Mouse (Mus musculus): ENCODE results near the gene Ccdc106.
"Not testable (repeated sequence)": the region's sequence is repeated elsewhere in the genome, so short reads cannot be mapped to it uniquely, and the experiment has no call there.

The Ccdc106 gene

DNA sequence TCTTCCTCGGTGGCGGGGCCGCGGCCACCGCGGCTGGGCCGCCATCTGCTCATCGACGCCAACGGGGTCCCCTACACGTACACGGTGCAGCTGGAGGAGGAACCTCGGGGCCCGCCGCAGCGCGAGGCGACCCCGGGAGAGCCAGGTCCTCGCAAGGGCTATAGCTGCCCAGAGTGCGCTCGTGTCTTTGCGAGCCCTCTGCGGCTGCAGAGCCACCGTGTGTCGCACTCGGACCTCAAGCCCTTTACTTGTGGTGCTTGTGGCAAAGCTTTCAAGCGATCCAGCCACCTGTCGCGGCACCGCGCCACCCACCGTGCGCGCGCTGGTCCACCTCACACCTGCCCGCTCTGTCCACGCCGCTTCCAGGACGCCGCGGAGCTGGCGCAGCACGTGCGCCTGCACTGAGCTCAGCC lies 32.6 kb downstream of the Ccdc106 start:
- no peak for DNase-seq

DNA sequence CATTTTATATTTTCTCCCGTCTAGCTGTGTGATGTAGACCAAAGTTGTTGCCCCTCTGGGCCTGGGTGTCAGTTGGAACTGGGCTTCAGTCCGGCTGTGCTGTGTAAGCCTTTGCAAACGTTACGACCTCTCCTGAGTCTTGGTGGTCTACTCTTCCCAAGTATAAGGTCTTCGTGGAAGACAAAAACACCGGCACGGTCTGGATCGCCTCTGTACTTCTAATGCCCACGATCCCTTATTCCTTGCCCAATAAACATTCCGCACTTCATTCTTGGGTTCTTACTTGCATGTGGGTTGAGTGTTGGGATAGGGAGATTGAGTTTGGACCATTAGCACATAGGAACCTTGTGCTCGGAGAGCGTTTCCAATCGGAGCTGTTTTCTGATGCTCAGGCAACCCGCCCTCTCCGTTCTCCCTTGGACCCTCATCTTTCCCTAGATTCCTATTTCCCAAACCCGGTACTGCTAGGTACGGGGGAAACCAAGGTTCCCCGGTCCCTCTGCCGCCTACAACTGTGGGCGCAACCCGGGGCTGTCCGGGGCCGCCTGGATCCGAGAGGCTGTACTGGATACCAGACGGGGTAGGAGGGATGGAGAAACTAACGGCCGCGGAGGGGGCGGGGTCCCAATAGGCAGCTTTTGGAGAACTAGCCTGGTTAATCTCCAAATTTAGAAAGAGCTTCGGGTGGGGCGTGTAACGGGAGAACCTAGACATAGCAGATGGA lies 33.3 kb downstream of the Ccdc106 start:
- peak; percentile 57 for DNase-seq

DNA sequence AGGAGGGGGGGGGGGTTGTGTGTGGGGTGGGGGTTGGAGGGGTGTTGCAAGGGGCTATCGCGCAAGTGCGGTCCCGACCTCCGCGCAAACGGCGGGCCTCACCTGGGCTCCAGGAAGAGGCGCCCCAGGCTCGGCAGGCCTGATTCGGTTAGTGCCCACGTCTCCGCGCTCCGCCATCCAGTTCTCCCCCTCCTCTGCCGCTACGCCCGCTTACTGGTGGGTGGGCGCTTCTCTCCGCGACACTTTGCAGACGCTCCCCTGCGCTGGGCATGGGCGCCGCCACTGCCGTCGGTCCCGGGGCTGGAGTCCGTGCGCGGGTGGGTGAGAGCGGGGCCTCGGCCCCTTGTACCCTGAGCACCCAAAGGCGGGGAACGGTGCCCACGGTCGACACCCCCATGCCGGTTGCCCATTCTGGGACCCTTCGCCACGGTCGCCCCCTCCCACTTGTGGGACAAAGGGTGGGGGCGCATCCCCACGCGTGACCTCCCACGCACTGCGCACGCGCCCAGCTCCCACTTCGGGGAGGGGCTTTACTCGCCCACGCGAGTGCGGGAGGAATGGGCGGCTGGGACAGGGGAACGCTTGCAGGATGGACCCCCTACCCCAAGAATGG lies 36.4 kb downstream of the Ccdc106 start:
- peak; percentile 71 for DNase-seq

DNA sequence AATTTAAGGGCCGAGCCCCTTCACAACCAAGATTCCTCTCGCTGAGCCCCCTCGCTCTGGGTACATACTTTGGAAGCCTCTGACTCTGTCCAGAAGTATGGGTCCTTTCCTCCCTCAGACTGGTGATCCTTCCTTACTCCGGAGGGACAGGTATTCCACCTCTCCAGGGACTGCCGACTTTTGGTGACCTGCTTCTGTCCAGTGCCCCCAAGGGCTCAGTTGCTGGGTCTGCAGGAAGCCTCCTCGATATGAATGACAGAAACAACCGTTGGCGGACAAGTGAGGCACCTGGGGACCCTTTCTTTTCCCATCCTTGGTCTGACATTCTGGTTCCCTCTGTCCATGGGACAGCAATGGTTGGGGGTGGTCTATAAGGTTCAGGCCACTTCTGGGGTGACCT lies 37.0 kb downstream of the Ccdc106 start:
- DNase-seq, result no peak

DNA sequence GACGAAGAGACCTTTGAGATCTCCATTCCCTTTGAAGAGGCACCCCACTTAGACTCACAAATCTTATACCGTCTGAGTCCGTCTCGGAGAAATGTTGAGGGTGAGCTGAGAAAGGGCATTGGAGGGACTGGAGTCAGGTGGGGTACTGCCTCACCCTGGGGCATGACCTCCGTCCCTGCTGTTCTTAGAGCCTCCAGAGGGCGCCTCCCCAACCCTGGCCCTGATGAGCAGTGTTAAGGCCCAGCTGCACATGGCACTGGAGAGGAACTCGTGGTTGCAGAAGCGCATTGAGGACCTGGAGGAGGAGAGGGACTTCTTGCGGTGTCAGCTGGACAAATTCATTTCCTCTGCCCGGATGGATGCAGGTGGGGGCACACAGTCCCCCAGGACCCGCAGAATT lies 37.5 kb downstream of the Ccdc106 start:
- no peak for DNase-seq

DNA sequence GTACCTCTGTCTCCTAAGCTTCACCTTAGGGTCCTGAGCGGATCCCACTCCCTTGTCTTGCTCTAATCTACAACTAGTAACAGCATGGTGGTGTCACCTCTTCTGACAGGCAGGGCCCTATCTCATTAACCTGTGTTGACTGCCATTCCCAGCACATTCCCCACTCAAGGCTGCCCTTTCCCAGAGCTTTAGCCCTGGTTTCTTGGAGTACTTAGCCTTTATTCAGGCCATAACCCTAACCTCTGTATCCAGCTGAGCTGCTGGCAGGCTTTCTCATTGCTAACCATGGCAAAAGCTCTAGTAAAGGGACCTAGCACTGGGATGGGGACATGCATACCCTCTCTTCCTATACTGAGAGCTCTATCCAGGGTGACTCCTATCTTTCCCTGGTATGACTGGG lies 38.3 kb downstream of the Ccdc106 start:
- DNase-seq, result no peak

DNA sequence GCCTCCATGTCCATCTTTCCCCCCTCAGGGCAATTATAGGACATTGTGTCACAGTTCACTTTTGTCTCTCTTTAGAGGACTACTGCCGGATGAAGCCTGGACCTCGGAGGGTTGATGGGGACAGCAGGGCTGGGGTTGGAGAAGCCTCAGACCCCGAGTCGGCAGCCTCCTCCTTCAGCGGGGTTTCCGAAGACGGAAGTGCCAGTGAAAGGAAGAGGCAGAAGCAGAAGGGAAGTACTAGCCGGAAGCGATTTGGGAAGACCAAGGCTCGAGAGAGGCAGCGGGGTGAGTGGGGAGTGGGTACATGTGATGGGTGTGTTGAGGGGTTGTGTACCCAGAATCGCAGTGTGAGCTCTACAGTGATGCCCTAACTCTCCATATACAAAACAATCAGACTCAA lies 39.1 kb downstream of the Ccdc106 start:
- DNase-seq, result no peak

DNA sequence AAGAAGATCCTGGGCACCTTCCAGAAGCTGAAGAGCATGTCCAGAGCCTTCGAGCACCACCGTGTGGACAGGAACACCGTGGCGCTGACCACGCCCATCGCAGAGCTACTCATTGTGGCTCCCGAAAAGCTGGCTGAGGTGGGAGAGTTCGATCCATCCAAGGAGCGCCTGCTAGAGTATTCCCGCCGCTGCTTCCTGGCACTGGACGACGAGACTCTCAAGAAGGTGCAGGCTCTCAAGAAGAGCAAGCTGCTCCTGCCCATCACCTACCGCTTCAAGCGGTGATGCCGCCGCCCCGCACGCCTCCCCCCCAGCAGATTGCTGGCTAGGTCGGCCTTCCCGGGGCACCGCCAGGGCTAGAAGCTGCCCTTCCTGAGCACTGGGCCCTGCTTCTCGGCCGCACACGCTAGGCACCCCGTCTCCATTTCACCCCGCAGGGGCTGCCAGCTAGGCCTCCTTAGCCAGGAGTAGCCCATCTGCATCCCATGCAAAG lies 39.9 kb downstream of the Ccdc106 start:
- DNase-seq, result peak; percentile 71

DNA sequence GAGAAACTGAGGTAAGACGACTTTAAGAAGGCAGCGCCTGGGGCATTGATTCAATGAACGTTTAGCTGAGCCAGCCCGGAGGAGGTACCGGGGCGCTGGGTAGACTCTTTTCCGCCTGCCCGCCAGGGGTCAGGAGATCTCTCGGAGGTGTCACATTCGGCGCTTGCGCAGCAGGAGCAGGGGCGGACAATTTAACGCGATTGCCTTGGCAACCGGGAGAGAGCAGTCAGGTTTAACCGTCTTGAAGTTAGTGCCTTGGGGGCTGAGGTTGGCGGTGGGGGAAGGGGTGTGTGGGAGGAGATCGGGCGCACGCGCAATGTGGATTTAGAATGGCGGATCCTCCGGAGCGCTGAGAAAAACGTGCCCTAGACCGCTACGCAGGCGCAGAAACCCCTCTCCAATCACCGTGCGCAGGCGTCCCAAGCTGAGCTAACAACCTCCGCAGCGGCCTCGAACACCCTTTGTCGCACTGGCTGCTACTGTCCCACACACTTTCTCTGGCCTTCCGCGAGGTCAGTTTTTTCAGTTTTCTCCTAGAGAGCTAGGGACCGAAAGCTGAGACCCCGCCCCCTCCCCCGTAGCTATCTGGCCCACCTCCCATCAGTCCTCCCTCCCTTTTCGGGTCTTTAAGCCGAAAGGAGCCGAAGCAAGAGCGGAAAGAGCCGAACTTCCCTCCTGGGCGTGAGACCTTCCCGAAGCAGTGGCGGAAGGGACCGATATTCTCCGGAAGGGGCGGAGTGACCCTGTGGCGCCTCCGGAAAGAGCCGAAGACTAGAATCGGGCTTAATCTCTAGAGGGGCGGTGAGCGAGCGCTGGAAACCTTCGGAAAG lies 40.8 kb downstream of the Ccdc106 start:
- peak; percentile 98 for DNase-seq

DNA sequence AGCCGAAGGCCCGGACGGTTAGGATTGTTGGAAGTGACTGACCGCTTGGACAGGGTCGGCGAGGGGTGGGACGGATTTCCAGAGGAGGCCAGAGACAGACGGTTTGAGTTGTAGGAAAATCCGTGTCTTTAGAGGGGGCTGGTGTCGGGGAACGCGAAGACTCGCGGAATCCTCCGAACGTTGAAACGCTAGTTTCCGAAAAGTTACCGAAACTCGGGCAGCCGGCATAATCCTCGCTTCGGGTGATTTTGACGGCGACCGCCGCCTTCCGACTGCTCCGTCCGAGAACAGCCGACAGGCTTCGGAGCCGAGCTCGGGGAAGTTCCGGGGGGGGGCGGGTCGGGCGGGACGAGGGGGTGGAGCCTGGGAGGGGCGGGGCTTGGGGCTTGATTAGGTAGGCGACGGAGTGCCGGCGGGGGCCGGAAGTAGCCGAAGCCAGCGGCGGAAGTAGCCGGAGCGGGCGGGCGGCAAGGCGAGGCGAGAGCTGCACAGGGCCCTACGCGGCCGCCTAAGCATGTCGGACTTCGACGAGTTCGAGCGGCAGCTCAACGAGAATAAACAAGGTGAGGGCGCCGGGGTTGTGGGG lies 41.5 kb downstream of the Ccdc106 start, which contains the start of gene U2af2:
TSS of gene U2af2 (plus strand) at position 370 of the 586 bp plus-strand sequence.
- peak; percentile 93 for DNase-seq

DNA sequence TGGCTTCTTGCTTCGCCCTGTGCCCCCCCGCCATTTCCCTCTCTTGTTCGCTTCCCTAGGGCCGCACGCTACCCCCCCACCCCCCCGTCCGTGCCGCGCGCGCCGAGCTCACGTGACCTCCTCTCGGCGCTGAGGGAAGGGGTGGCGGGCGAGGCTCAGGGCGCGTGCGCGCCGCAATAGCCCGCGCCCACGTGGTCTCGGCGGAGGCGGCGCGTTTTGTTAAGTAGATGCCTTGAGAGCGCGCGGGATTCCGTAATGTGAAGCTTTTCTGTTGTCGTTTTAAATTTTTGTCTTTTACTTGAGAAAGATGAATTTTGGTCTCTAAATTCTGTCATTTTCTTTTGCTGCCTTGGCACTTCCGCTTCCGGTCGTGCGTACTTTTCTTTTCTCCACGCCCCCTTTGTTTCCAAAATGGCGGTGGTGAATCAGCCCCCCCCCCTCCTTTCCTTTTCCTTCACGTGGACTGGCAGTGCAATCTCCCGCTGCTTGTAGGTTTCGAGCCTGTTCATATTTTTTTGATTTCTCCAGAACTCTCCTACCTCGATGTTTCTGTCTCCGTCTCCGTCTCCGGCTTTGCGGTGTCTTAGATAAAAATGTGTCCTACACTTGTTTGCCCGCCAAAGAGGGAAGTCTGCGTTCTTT lies 42.1 kb downstream of the Ccdc106 start:
- DNase-seq, result no peak

DNA sequence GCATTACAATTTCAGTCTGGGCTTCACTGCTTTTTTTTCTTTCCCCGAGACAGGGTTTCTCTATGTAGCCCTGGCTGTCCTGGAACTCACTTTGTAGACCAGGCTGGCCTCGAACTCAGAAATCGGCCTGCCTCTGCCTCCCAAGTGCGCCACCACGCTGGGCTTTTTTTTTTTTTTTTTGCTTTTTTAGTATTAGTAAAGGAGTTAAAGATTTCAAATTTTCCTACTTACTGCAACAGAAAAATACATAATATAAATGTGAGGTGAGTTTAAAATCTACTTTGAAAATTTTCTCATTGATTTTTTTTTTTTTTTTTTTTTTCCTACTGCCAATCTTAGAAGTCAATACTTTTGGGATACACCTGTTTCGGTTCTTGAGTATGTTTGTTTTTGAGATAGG lies 44.5 kb downstream of the Ccdc106 start:
- DNase-seq, result no peak

DNA sequence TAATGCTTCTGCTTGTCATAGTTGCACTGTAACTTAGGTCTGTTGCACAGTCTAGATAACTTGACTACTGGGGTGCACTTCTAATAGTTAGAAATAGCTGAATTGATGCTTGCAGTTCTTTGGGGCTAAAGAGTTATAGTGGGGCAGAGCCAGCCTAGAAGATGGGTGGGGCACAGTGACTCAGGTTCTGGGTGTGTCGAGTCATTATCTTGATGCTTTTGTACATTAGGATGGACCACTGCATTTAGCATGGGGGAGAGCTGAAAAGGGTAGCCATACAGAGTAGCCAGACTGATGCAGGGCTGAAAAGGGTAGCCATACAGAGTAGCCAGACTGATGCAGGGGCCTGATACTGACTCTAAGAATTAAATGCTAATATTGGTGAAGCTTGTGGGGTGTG lies 53.2 kb downstream of the Ccdc106 start:
- no peak for DNase-seq

DNA sequence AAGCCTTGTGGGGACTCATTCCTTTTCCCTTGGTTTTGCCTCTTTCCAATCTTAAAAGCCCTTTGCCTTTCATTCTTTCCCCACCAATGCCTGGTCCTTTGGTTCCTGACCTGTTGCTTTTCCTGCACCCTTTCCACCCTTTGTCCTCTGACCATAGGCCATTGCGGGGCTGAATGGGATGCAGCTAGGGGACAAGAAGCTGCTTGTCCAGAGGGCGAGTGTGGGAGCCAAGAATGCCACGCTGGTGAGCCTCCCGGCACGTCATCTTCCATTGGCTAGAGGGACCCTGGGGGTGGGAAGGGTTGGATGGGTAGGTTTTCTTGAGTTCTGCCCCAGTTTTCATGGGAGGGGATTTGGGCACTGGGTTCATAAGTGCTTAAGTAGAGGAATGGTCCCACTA lies 54.6 kb downstream of the Ccdc106 start:
- DNase-seq, result no peak

DNA sequence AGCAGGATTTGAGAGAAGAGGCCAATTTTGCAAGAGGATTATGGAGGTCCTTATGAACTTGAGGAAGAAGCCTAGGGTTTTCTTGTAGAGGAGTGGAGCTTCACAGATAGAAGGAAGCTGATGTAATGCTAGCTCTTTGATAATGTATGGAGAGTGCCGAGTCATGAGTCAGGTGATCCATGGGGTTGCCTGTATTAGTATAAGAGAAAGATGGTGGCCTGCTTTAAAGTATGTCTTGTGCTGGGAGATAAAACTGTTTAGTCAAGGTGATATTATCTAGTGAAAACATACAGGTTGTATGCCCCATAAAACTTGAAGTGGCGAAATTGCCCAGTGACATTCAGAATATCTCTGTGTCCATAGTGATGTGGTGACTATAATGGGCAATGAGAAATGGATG lies 56.6 kb downstream of the Ccdc106 start:
- no peak for DNase-seq

DNA sequence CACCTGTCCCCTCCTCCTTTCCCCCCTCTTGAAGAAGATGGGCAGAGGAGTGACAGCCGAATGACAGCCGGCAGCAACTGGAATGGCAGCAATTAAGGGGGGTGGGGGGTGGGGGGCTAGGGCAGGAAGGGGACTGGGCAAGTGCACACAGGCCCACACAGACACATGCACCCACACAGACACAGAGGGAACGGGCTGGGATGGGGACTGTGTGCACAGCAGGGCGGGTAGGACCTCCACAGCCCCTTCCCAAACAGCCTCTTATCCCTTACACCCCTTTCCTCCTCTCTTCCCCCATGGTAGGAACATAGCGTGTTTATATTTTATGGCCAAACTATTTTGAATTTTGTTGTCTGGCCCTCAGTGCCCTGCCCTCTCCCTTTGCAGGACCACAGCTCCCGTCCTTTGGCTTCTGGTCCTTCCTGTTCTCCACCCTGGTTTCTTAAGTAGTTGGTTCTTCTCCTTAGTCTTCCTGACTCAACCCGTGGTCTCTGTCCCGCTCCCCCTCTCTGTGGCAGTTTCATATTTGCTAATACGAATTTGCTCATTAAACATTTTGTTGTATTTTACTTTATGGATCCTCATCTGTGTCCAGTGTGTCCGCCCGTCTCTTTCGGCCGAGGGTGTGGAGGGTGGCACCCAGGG lies 59.1 kb downstream of the Ccdc106 start:
- not testable (repeated sequence) for DNase-seq

DNA sequence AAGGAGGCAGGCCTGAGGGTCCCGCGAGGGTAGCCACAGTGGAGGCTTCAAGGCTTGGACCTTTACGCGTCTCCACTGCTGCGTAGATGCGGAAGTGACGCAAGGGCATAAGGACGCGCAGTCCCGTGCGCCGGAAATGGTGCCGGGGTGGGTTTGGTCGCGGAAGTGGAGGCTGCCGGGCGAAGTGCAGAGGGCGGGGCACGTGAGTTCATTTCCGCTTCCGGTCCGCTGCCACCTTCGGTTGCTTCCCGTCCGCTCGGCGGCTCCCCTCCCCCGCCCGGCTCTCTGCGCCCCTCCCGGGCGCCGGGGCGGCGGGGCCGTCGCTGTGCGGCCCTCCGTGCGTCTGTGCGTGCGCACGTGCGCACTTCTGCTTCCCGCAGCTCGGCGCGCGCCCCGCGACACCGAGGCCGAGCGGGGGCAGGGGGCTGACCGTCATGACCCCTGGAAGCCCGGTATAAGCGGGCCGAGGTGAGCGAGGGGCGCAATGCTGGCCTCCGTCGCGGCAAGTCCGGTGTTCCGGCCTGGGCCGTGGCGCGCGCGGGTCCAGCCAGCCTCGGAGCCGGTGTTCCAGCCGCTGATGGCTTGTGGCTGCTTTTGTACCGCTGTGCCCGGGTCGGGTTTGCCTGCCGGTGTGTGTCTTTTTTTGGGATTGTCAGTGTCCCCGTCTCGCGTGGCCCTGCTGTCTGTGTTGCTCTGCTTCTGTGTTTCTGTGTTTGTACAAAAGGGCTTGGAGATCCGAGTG lies 59.8 kb downstream of the Ccdc106 start, which contains the start of gene Epn1:
TSS of gene Epn1 (plus strand) at position 226 of the 742 bp plus-strand sequence.
- DNase-seq, result peak; percentile 98

DNA sequence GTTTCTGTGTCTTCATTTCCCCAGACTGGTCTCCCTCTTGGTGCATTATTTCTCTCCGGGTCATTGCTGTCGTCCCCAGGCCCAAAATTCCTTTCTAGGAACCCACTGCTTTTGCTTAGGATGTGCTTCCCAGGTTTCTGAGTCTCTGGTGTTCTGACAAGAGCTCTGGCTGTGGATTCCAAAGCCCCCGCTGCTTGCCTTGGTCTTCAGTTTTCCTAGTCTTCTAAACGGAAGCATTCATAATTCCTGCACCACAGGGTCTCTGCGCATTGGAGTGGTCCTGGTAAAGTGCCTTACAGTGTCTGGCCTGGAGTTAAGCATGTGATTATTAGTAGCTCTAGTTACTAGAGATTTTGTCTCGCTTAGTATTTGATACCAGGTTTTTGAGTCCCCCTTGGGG lies 60.5 kb downstream of the Ccdc106 start:
- no peak for DNase-seq

DNA sequence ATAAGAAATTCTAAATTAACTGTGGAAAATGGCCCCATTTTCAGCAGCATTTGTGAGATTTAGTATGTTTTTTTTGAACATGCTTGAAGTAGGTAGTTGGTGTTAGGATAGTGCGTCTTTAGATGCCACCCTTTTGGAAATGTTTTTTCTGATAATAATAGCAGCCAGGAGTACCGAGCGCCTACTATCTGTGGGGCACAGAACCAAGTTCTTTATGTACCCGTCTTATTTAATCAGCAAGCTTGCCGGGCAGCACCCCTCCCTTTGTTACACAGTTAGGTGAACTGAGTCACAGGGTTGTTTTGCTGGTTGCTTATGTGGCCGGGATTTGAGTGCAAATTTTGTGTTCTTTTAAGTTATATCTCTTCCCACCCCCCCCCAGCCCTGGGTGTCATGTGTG lies 60.9 kb downstream of the Ccdc106 start:
- DNase-seq, result no peak

DNA sequence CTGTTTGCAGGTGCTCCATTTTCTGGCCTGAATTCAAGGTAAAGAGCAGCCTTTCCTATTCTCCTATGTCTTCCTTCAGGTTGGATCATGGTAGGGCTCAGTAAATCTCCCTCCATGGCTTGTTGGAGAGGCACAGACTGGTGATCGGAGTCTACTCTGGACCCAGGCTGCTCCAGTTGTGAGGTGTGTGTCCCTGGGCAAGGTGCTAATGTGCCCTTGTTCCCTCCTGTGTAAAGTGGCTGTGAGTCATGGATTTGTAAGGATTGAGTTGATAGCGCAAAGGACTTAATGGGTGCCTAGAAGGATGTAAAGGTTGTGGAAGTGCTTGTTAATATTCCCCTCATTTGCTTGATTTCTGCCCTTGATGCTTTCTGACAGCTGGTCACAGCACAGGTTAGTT lies 61.6 kb downstream of the Ccdc106 start:
- DNase-seq, result no peak

DNA sequence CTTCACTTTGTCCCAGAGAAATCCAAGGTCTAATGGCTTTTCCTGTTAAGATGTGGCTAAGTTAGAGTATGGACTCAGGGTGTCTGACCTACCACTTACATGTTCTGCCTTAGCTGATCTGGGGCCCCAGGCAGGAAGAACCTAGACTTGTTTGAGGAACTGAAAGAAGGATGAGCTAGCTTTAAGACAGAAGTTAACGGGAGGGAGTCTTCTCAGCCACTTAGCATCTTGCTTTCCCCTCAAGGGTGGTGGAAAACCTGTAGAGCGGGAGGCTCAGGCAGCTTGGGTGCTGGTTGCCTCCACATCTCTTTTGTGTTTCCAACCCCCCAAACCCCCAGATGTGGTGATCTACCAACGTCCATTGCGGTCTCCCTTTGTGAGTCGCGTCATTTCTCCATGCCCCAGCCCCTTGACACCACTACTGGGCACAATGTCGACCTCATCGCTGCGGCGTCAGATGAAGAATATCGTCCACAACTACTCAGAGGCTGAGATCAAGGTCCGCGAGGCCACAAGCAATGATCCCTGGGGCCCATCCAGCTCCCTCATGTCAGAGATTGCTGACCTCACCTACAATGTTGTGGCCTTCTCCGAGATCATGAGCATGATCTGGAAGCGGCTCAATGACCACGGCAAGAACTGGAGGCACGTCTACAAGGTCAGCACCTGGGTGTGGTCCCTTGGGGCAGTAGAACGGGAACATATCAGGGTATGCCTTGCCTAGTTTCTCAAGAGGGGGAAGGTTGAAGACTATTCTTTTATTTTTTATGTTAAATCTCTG lies 63.2 kb downstream of the Ccdc106 start:
- DNase-seq, result no peak

Data from right cerebral cortex, postnatal 25 days (tissue).